Mouse (Mus musculus): Measurements from ENCODE around the gene Chst11. TPM values are rescaled to one million over a fixed set of nuclear protein-coding genes. Genes with fewer than 3 reads are reported as not detected.

Gene Chst11
- polyA plus RNA-seq, 1 experiment from 2014 or later, result 2.6 TPM

GRCm38 (mm10) chr10:83178151-83178550 lies 192.9 kb downstream of the Chst11 start:
- no peaks in the 10 kb centered on the region for H3K27me3 ChIP-seq
- peaks cover 6% of the 10 kb centered on the region; the same call in 1 of the 2 replicates for H3K36me3 ChIP-seq
- H3K4me2 ChIP-seq, result no peak overlapping the region
- no peak overlapping the region for H3K9ac ChIP-seq
- ATAC-seq (ENCODE audit: low read depth), result no peak
- no peak overlapping the region for H3K27ac ChIP-seq (replicated peaks)
- WGBS, result 76% methylated on average over 5 of the region's 5 CpGs
- no peak overlapping the region for H3K4me3 ChIP-seq
- H3K4me1 ChIP-seq (replicated peaks), result peaks cover 13% of the 10 kb centered on the region
- 0 out of 2 replicates have a peak, but pooled peaks cover 6% of the 10 kb centered on the region for H3K9me3 ChIP-seq

- H3K4me2 ChIP-seq, result no peak overlapping the region
- H3K27ac ChIP-seq (replicated peaks), result no peak overlapping the region
- peaks cover 6% of the 10 kb centered on the region; the same call in 1 of the 2 replicates for H3K36me3 ChIP-seq
- peaks cover 16% of the 10 kb centered on the region for H3K4me1 ChIP-seq (replicated peaks)
- no peaks in the 10 kb centered on the region for H3K27me3 ChIP-seq
- 0 out of 2 replicates have a peak, but pooled peaks cover 6% of the 10 kb centered on the region for H3K9me3 ChIP-seq
- WGBS, result 75% methylated on average over 1 of the region's 1 CpGs
- no peak overlapping the region for H3K4me3 ChIP-seq
- H3K9ac ChIP-seq, result no peak overlapping the region
- ATAC-seq (ENCODE audit: low read depth), result no peak
These were observed 193.4 kb downstream of the Chst11 start for GRCm38 (mm10) chr10:83178661-83179060.

- Histone ChIP-seq H3K9ac (no peak overlapping the region), H3K4me3 (no peak overlapping the region), H3K4me1 (replicated peaks) (peaks cover 35% of the 10 kb centered on the region), H3K4me2 (no peak overlapping the region), H3K27me3 (no peaks in the 10 kb centered on the region), H3K27ac (replicated peaks) (no peak overlapping the region), H3K36me3 (peaks cover 6% of the 10 kb centered on the region; the same call in 1 of the 2 replicates), H3K9me3 (0 out of 2 replicates have a peak, but pooled peaks cover 6% of the 10 kb centered on the region)
- WGBS, result 66% methylated on average over 15 of the region's 15 CpGs
- peak; percentile 25; the same call in 1 of the 2 replicates for ATAC-seq (ENCODE audit: low read depth)
These were observed 196.7 kb downstream of the Chst11 start for GRCm38 (mm10) chr10:83181831-83182572.

GRCm38 (mm10) chr10:83182573-83182960 lies 197.3 kb downstream of the Chst11 start:
- H3K4me1 ChIP-seq (replicated peaks), result peaks cover 38% of the 10 kb centered on the region
- H3K9ac ChIP-seq, result no peak overlapping the region
- peaks cover 6% of the 10 kb centered on the region; the same call in 1 of the 2 replicates for H3K36me3 ChIP-seq
- no peak for ATAC-seq (ENCODE audit: low read depth)
- H3K9me3 ChIP-seq, result 0 out of 2 replicates have a peak, but pooled peaks cover 6% of the 10 kb centered on the region
- no peak overlapping the region for H3K27ac ChIP-seq (replicated peaks)
- H3K4me2 ChIP-seq, result no peak overlapping the region
- 30% methylated on average over 8 of the region's 8 CpGs for WGBS
- no peaks in the 10 kb centered on the region for H3K27me3 ChIP-seq
- no peak overlapping the region for H3K4me3 ChIP-seq

- no peak for ATAC-seq (ENCODE audit: low read depth)
- Histone ChIP-seq H3K27ac (replicated peaks) (0 out of 2 replicates have a peak overlapping the region, but pooled peaks have one; percentile 28), H3K27me3 (no peaks in the 10 kb centered on the region), H3K4me1 (replicated peaks) (peaks cover 38% of the 10 kb centered on the region), H3K4me3 (no peak overlapping the region), H3K9ac (no peak overlapping the region), H3K36me3 (peaks cover 6% of the 10 kb centered on the region; the same call in 1 of the 2 replicates), H3K9me3 (0 out of 2 replicates have a peak, but pooled peaks cover 6% of the 10 kb centered on the region), H3K4me2 (no peak overlapping the region)
- 66% methylated on average over 12 of the region's 12 CpGs for WGBS
These were observed 198.6 kb downstream of the Chst11 start for GRCm38 (mm10) chr10:83183634-83184479.

GRCm38 (mm10) chr10:83184480-83185069 lies 199.3 kb downstream of the Chst11 start:
- peaks cover 38% of the 10 kb centered on the region for H3K4me1 ChIP-seq (replicated peaks)

GRCm38 (mm10) chr10:83185121-83185520 lies 199.8 kb downstream of the Chst11 start:
- no peaks in the 10 kb centered on the region for H3K9me3 ChIP-seq
- ATAC-seq (ENCODE audit: low read depth), result no peak
- no peak overlapping the region for H3K9ac ChIP-seq
- no peaks in the 10 kb centered on the region for H3K27me3 ChIP-seq
- H3K4me2 ChIP-seq, result no peak overlapping the region
- 0 out of 2 replicates have a peak overlapping the region, but pooled peaks have one; percentile 28 for H3K27ac ChIP-seq (replicated peaks)
- H3K36me3 ChIP-seq, result no peaks in the 10 kb centered on the region
- WGBS, result 74% methylated on average over 6 of the region's 6 CpGs
- H3K4me1 ChIP-seq (replicated peaks), result peaks cover 38% of the 10 kb centered on the region
- H3K4me3 ChIP-seq, result no peak overlapping the region

More at GRCm38 (mm10) chr10:83184480-83185069, 199.3 kb downstream of the Chst11 start:
- Histone ChIP-seq H3K4me3 (no peak overlapping the region), H3K9me3 (no peaks in the 10 kb centered on the region), H3K4me2 (no peak overlapping the region), H3K27me3 (no peaks in the 10 kb centered on the region), H3K36me3 (no peaks in the 10 kb centered on the region), H3K27ac (replicated peaks) (0 out of 2 replicates have a peak overlapping the region, but pooled peaks have one; percentile 28), H3K9ac (no peak overlapping the region)
- WGBS, result 71% methylated on average over 7 of the region's 7 CpGs
- no peak for ATAC-seq (ENCODE audit: low read depth)

- 88% methylated on average over 8 of the region's 8 CpGs for WGBS
- Histone ChIP-seq H3K4me2 (no peak overlapping the region), H3K9me3 (no peaks in the 10 kb centered on the region), H3K9ac (no peak overlapping the region), H3K27ac (replicated peaks) (no peak overlapping the region), H3K36me3 (peaks cover 8% of the 10 kb centered on the region), H3K4me1 (replicated peaks) (peaks cover 38% of the 10 kb centered on the region), H3K4me3 (no peak overlapping the region), H3K27me3 (no peaks in the 10 kb centered on the region)
- ATAC-seq (ENCODE audit: low read depth), result no peak
These were observed 200.9 kb downstream of the Chst11 start for GRCm38 (mm10) chr10:83186167-83186566.

- Histone ChIP-seq H3K4me1 (replicated peaks) (peaks cover 36% of the 10 kb centered on the region), H3K9me3 (no peaks in the 10 kb centered on the region), H3K27ac (replicated peaks) (no peak overlapping the region), H3K27me3 (no peaks in the 10 kb centered on the region), H3K9ac (no peak overlapping the region), H3K4me2 (no peak overlapping the region), H3K36me3 (peaks cover 11% of the 10 kb centered on the region), H3K4me3 (no peak overlapping the region)
- 81% methylated on average over 5 of the region's 5 CpGs for WGBS
- ATAC-seq (ENCODE audit: low read depth), result no peak
These were observed 201.7 kb downstream of the Chst11 start for GRCm38 (mm10) chr10:83186984-83187383.

- H3K27ac ChIP-seq (replicated peaks), result no peak overlapping the region
- peaks cover 11% of the 10 kb centered on the region for H3K36me3 ChIP-seq
- peaks cover 22% of the 10 kb centered on the region for H3K4me1 ChIP-seq (replicated peaks)
- H3K4me3 ChIP-seq, result no peak overlapping the region
- H3K9ac ChIP-seq, result no peak overlapping the region
- H3K4me2 ChIP-seq, result no peak overlapping the region
- H3K9me3 ChIP-seq, result no peaks in the 10 kb centered on the region
- WGBS, result 98% methylated on average over 5 of the region's 5 CpGs
- ATAC-seq (ENCODE audit: low read depth), result no peak
- H3K27me3 ChIP-seq, result no peaks in the 10 kb centered on the region
These were observed 203.8 kb downstream of the Chst11 start for GRCm38 (mm10) chr10:83189071-83189470.

GRCm38 (mm10) chr10:83191476-83191875 lies 206.2 kb downstream of the Chst11 start:
- WGBS, result 97% methylated on average over 17 of the region's 17 CpGs
- no peak overlapping the region for H3K4me3 ChIP-seq
- no peak overlapping the region for H3K27ac ChIP-seq (replicated peaks)
- no peak overlapping the region for H3K9ac ChIP-seq
- no peaks in the 10 kb centered on the region for H3K9me3 ChIP-seq
- H3K36me3 ChIP-seq, result peaks cover 11% of the 10 kb centered on the region
- ATAC-seq (ENCODE audit: low read depth), result no peak
- no peak overlapping the region for H3K4me2 ChIP-seq
- peaks cover 8% of the 10 kb centered on the region for H3K4me1 ChIP-seq (replicated peaks)
- no peaks in the 10 kb centered on the region for H3K27me3 ChIP-seq

All from neural tube, embryonic 13.5 days (tissue).